Mouse (Mus musculus): ENCODE results near the gene Sall4.
"Not testable (repeated sequence)": the region's sequence is repeated elsewhere in the genome, so short reads cannot be mapped to it uniquely, and the experiment has no call there.

The Sall4 gene

DNA sequence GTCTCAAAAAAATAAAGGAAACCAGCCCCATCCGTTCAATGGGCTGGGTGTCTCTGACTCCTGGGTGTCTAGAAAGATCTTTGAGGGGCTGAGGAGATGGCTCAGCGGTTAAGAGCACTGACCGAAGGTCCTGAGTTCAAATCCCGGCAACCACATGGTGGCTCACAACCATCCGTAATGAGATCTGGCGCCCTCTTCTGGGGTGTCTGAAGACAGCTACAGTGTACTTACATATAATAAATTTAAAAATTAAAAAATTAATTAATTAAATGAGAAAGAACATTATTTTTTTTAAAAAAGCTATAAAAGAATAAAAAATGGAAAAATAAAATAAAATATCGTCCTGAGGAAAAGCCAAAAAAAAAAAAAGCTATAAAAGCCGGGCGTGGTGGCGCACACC is 23.3 kb downstream of the Sall4 start:
- DNase-seq (ENCODE audit: low spot score in 2 of 2): not testable (repeated sequence)

DNA sequence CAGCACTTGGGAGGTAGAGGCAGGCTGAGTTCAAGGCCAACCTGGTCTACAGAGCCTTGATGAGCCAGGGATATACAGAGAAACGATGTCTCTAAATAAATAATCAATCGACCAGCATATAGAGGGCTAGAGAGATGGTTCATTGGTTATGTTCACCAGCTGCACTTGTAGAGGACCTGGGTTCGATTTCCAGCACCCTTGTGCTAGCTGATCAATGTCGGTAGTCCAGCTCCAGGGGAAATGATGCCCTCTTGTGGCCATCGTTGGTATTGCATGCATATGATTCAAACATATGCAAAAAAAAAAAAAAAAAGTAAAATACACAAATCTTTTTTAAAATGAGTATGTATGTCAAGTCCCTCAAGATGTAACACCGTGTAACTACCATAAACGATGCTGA is 25.1 kb downstream of the Sall4 start:
- peak in 1 of 2 experiments; percentile 62 for DNase-seq (ENCODE audit: low spot score in 2 of 2)

GRCm38 (mm10) chr2:168742059-168742627 is 25.6 kb downstream of the Sall4 start, which contains the start of gene Atp9a:
Gene Atp9a (minus strand): TSS chr2:168742409.
- DNase-seq (ENCODE audit: low spot score in 2 of 2): peak; percentile 52 to 56

DNA sequence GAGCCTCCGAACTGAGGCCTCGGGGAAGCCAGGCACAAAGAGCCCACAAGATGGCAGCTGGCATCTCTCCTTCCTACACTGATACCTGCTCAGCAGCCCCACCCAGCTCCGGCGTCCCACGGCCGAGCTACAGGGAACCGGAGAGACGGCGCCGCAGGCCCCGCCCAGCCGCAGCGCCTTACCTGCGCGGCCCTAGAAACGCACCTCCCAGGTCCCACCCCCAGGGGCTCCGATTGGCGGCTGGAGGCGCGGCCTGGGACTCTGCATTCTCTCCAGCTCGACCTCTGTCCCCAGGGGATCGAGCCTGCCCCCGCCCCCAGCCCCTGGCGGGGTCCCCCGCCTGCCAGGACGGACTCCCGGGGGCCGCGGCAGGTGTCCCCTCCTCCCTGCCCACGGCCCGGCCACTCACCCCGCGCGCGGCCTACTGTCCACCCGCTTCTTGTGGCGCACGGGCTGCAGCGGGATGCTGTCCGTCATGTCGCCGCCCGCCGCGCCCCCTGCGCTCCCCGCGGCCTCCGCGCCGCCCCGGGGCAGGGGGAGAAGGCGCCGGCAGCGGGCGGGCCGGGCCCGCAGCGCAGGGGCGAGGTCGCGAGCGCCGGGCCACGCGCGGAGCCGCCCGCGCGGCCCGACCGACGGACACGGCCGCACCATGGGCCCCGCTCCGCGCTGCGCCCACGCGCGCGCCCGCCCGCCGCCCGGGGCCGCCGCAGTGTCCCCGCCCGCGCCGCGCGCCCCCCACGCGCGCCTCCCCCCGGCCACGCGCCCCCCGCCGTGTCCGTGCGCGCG is 26.3 kb downstream of the Sall4 start:
- DNase-seq (ENCODE audit: low spot score in 2 of 2): peak; percentile 63 to 64

DNA sequence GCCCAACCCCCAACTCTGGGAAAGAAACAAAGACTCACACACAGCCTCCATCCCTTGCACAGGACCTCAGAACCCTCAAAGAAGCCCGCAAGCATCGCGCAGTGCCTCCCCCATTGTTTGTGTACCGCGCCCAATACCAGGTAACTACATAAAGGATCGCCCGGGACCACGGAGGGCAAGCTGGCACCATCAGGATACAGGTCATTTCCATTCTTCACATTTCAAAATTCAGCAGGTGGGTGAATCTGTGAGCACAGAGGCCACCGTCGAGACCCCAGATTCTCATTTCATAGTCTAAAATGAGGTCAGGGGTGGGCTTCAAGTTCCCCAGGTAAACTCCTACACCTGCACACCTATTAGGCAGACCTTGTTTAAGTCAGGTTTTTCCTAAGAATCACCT is 27.2 kb downstream of the Sall4 start:
- no peak for DNase-seq (ENCODE audit: low spot score in 2 of 2)

GRCm38 (mm10) chr2:168738854-168739253 is 28.9 kb downstream of the Sall4 start:
- no peak for DNase-seq (ENCODE audit: low spot score in 2 of 2)

DNA sequence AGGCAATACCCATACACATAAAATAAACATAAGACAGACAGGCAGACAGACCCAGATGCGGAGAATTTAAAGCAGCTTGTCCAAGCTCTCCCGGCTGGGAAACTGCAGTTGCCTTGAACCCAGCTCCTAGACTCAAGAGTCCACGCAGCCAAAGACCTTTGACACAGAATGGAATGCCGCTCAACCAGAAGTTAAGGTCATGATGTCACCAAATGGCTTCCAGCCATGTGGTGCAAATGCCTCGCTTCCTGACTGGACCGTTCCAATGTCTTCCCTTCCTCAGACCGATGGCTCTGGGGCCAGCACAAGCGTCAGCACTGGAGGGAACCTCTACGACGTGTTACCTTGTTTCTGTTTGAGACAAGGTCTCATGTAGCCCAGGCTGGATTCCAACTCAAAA is 29.9 kb downstream of the Sall4 start:
- DNase-seq (ENCODE audit: low spot score in 2 of 2): no peak

DNA sequence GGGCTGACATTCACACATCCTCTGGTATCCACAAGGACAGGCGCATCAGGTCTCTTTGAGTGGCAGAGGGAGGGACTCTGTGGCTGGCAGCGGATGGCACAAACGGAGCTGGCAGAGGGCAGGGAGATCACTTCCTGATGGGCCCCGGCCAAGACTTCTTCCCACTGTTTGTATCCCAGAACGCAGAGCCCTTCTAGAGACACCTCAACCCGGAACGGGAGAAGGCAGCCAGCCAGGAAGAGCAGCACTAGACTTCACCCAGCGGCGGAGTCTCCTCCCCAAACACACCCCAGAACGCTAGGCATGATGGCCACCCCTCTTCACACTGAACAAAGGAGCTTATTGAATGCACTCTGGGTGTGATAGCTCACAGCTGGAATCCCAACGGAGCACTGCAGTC is 33.7 kb downstream of the Sall4 start:
- DNase-seq (ENCODE audit: low spot score in 2 of 2): no peak

GRCm38 (mm10) chr2:168731258-168731657 is 36.5 kb downstream of the Sall4 start:
- DNase-seq (ENCODE audit: low spot score in 2 of 2): no peak

- DNase-seq (ENCODE audit: low spot score in 2 of 2): no peak
Observed at GRCm38 (mm10) chr2:168729736-168730135, 38.0 kb downstream of the Sall4 start.

- DNase-seq (ENCODE audit: low spot score in 2 of 2): no peak
Observed at GRCm38 (mm10) chr2:168728045-168728444, 39.7 kb downstream of the Sall4 start.

DNA sequence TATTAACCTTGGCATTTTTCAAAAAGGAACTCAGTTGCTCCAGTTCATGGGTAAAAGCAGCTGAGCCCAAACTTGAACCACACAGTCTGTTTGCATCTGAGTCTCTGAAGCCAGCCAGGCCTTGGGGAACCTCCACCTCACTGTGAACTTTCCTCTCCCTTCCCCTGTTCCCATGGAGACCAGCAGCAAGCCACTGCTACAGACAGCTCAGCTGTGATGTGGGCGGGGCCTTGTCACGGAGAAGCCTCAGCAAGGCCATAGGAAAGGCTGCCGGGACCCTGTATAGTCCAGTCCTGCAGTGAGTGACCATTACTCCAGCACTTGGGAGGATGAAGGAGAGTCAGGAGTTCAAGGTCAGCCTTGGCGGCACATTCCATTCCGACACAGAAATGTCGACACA is 41.7 kb downstream of the Sall4 start:
- no peak for DNase-seq (ENCODE audit: low spot score in 2 of 2)

DNA sequence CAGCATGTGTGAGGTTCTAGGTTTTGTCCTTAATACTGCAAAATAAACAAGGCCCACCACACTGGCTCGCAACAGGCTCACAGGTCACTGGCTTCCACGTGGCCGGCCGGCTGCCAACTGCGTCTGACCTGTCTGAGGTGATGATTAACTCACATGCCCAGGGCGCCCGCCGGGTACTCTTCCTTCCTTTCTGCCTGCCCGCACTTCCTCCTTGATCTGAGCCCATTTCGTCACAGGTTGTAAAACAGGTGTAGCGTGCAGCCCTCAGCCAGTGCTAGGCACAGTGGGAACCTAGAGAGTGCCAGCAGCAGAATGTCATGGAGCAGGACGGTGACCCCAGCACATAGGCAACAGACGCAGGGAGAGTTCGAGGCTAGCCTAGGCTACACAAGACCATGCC is 46.4 kb downstream of the Sall4 start:
- no peak for DNase-seq (ENCODE audit: low spot score in 2 of 2)

- DNase-seq (ENCODE audit: low spot score in 2 of 2): no peak
Observed at GRCm38 (mm10) chr2:168719742-168720141, 48.0 kb downstream of the Sall4 start.

DNA sequence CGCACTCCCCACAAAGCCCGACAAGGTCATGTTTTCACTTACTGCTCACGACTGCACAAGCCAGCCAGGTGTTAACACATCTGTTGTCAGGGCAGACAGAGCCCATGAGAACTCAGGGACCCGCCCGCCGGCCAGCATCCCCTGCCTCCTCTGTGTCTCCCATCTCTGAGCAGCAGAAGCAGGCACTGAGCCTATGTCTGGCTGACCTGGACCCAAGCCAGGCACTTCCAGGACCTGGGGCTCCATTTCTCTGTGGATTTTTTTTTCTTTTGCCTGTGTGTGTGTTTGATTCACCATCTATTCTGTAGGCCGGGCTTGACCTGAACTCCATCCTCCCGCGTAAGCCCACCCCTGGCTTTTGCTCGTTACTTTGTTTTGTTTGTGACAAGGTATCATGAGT is 49.0 kb downstream of the Sall4 start:
- DNase-seq (ENCODE audit: low spot score in 2 of 2): no peak

GRCm38 (mm10) chr2:168718267-168718666 is 49.5 kb downstream of the Sall4 start:
- no peak for DNase-seq (ENCODE audit: low spot score in 2 of 2)

GRCm38 (mm10) chr2:168712199-168713176 is 55.3 kb downstream of the Sall4 start:
- DNase-seq (ENCODE audit: low spot score in 2 of 2): no peak

GRCm38 (mm10) chr2:168710979-168711378 is 56.8 kb downstream of the Sall4 start:
- no peak for DNase-seq (ENCODE audit: low spot score in 2 of 2)

DNA sequence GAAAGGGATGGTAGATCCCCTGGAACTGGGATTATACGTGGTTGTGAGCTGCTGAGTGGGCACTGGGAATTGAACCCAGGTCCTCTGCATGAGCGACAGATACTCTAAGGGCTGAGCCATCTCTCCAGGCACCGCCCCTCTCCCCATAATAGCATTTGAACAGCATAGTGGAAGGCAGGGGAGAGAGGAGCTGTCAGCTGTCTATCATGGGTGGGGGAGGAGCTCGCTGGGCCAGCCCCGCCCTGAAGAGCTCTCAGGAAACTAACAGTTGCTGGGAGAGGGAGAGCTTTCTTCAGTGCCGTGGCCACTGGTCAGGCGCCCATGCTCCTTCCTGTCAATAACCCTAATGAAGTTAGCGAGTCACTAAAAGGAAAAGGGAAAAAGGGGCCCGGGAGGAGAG is 60.0 kb downstream of the Sall4 start:
- DNase-seq (ENCODE audit: low spot score in 2 of 2): no peak

GRCm38 (mm10) chr2:168702266-168702665 is 65.5 kb downstream of the Sall4 start:
- DNase-seq (ENCODE audit: low spot score in 2 of 2): no peak

Data from frontal cortex, postnatal 25 days (tissue).